8 mouse cellular contexts compared by ENCODE assay signal in genomic region chr10:98916011-98916780, GRCm38 (mm10). TPM values are rescaled to one million over a fixed set of nuclear protein-coding genes. Genes with fewer than 3 reads are reported as not detected.
DNase-seq lines count a peak whose midpoint lies in the region; ATAC-seq and TF ChIP-seq lines count a peak whose summit lies in the region.

No protein-coding gene starts in this region.

- H3K9me3 ChIP-seq in forebrain, embryonic 14.5 days (replicated peaks; ENCODE audit: control insufficient read depth, low read length) = no peaks in the 10 kb centered on the region
- H3K9me3 ChIP-seq in kidney, postnatal 0 days (replicated peaks; ENCODE audit: low read length) = no peaks in the 10 kb centered on the region

- 5% methylated on average over 22 of the region's 22 CpGs for WGBS in lung, adult 2 months
- WGBS in forebrain, embryonic 14.5 days = 7% methylated on average over 22 of the region's 22 CpGs
- WGBS in kidney, postnatal 0 days = 6% methylated on average over 22 of the region's 22 CpGs

- no peak for DNase-seq in lung, adult 2 months
- DNase-seq in lung, postnatal 14 days = no peak
- peak; percentile 23 for DNase-seq in adrenal gland, adult 8-10 months
- DNase-seq in forebrain, embryonic 14.5 days (ENCODE audit: low spot score) = peak; percentile 43
- peak; percentile 30 for DNase-seq in kidney, postnatal 0 days (ENCODE audit: low spot score)
- DNase-seq in neural tube, embryonic 10.5 days (ENCODE audit: extremely low spot score, low spot score) = peak; percentile 48
- no peak for DNase-seq in layer of hippocampus, adult 9-11 months

- no peaks in the 10 kb centered on the region for H3K27me3 ChIP-seq in forebrain, embryonic 14.5 days (replicated peaks; ENCODE audit: control insufficient read depth, insufficient read depth, low read length)
- H3K27me3 ChIP-seq in kidney, postnatal 0 days (ENCODE audit: insufficient read depth, low read length) = no peaks in the 10 kb centered on the region

- TF ChIP-seq CTCF in lung, adult 2 months (IDR thresholded peaks at IDR 0.05; ENCODE audit: insufficient read depth, low read length) = no peak
- TF ChIP-seq CTCF in kidney, postnatal 0 days (IDR thresholded peaks at IDR 0.05; ENCODE audit: low read depth) = peak; percentile 5; the same call in 1 of the 2 replicates

- H3K36me3 ChIP-seq in forebrain, embryonic 14.5 days (ENCODE audit: control insufficient read depth, insufficient read depth, low read length) = no peaks in the 10 kb centered on the region
- H3K36me3 ChIP-seq in kidney, postnatal 0 days (ENCODE audit: insufficient read depth, low read length) = no peaks in the 10 kb centered on the region

- peaks cover 5% of the 10 kb centered on the region for H3K4me1 ChIP-seq in lung, adult 2 months (ENCODE audit: control insufficient read depth, insufficient read depth, low read length)
- no peaks in the 10 kb centered on the region; the same call in 1 of the 2 replicates for H3K4me1 ChIP-seq in forebrain, embryonic 14.5 days (ENCODE audit: control insufficient read depth, insufficient read depth, low read length)
- H3K4me1 ChIP-seq in kidney, postnatal 0 days (replicated peaks; ENCODE audit: insufficient read depth, low read length) = peaks cover 4% of the 10 kb centered on the region; the same call in 1 of the 2 replicates

- TF ChIP-seq POLR2A in lung, adult 2 months (IDR thresholded peaks at IDR 0.05; ENCODE audit: borderline replicate concordance, extremely low read depth, low read depth, low read length) = no peak

- H3K9ac ChIP-seq in forebrain, embryonic 14.5 days (ENCODE audit: low read length) = peak overlapping the region; percentile 93
- H3K9ac ChIP-seq in kidney, postnatal 0 days (ENCODE audit: low read depth, low read length) = peak overlapping the region; percentile 96

- no peak overlapping the region for H3K27ac ChIP-seq in forebrain, embryonic 14.5 days (ENCODE audit: low read depth, low read length)
- peak overlapping the region; percentile 47; the same call in 1 of the 2 replicates for H3K27ac ChIP-seq in kidney, postnatal 0 days

- H3K4me2 ChIP-seq in forebrain, embryonic 14.5 days (ENCODE audit: low read length) = peak overlapping the region; percentile 97
- H3K4me2 ChIP-seq in kidney, postnatal 0 days (ENCODE audit: low read length) = peak overlapping the region; percentile 86

- peak overlapping the region; percentile 100 for H3K4me3 ChIP-seq in lung, adult 2 months (replicated peaks; ENCODE audit: extremely low read depth, low read depth, low read length)
- peak overlapping the region; percentile 93 for H3K4me3 ChIP-seq in forebrain, embryonic 14.5 days (ENCODE audit: low read depth, low read length)
- peak overlapping the region; percentile 96 for H3K4me3 ChIP-seq in kidney, postnatal 0 days (replicated peaks; ENCODE audit: low read depth, low read length)

- no peak for ATAC-seq in forebrain, embryonic 14.5 days
- ATAC-seq in kidney, postnatal 0 days (replicated peaks; ENCODE audit: low FRiP score, low read depth) = no peak
- no peak for ATAC-seq in monocyte, adult 5-6 weeks (replicated peaks; ENCODE audit: insufficient number of reproducible peaks, low FRiP score, low TSS enrichment, poor library complexity, severe bottlenecking)

RNA-seq across cellular contexts. Expression of gene Atp2b1, which starts 2.0 kb away (rescaled TPM):
- polyA plus RNA-seq in lung, adult 2 months (2012; rRNA removed) = 19.0 and 23.2 TPM in 2 replicates
- 10 to 100 TPM; 48.0 to 69.1 (median 53.3) TPM for total RNA-seq in adrenal gland, adult 8-10 months (2022)
- polyA plus RNA-seq in forebrain, embryonic 14.5 days (2014; fragmentation: Nextera tagmentation; extraction: Ambion mirVana) = 103 and 136 TPM in 2 replicates
- polyA plus RNA-seq in kidney, postnatal 0 days (2015; fragmentation: Nextera tagmentation; extraction: Ambion mirVana) = 167 and 178 TPM in 2 replicates
- 167 to 305 TPM (median 212 TPM) in 3 replicates for total RNA-seq in monocyte, adult 5-6 weeks (2017)

Comparison
In these comparisons a context has a peak if more than half of its experiments do, and no peak if none do; other contexts are left out.
1. DNase-seq: peak in adrenal gland, adult 8-10 months (single experiment), forebrain, embryonic 14.5 days (single experiment), kidney, postnatal 0 days (single experiment) and neural tube, embryonic 10.5 days (single experiment); none in lung, adult 2 months (single experiment), lung, postnatal 14 days (single experiment) and layer of hippocampus, adult 9-11 months (single experiment).
2. Peak in every context shown above with its lines, with median percentiles within 50 percentile points of each other: H3K4me3 ChIP-seq.